Mouse (Mus musculus): Measurements from ENCODE around the gene Rab23. TPM values are rescaled to one million over a fixed set of nuclear protein-coding genes. Genes with fewer than 3 reads are reported as not detected.
A peak's percentile ranks its signal among the peaks of the same experiment; 100 is the strongest.
"Not testable (repeated sequence)": the region's sequence is repeated elsewhere in the genome, so short reads cannot be mapped to it uniquely, and the experiment has no call there.

Gene Rab23
- polyA plus RNA-seq, 1 experiment from 2014 or later, result 17.0 TPM

DNA sequence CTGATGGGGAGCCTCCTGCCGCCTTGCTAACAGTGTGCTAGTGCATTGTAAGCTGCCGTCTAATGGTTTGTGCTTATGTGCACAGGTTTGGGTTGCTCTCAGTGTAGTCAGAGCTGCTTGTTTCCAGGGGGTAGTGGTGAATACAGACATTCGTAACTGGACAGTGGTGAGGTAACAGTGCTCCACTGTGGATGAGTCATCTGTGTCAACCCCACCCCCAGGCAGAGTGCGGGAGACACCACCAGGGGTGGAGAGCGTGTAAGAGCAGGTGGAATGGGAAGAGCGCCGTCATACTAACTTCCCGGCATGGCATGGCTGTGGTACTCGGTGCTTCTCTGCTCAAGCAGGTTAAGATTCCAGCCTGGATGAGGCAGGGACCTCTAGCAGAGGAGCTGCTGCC lies 13.4 kb downstream of the Rab23 start:
- Histone ChIP-seq H3K27me3 (ENCODE audit: control insufficient read depth, insufficient read depth, low read length) (no peaks in the 10 kb centered on the region), H3K27ac (replicated peaks) (no peak overlapping the region), H3K4me2 (replicated peaks; ENCODE audit: low read depth) (no peak overlapping the region), H3K4me3 (ENCODE audit: low read depth, low read length) (no peak overlapping the region), H3K9me3 (ENCODE audit: control insufficient read depth, low read length) (no peaks in the 10 kb centered on the region), H3K9ac (ENCODE audit: low read length) (no peak overlapping the region), H3K4me1 (replicated peaks; ENCODE audit: control insufficient read depth, insufficient read depth) (no peaks in the 10 kb centered on the region), H3K36me3 (ENCODE audit: control insufficient read depth, insufficient read depth, low read length) (peaks cover 18% of the 10 kb centered on the region)
- ATAC-seq (ENCODE audit: low FRiP score, low TSS enrichment) (peak; percentile 59), DNase-seq (ENCODE audit: low spot score) (no peak)
- 80% methylated on average over 9 of the region's 9 CpGs for WGBS
- no peak for TF ChIP-seq CTCF (IDR thresholded peaks at IDR 0.05; ENCODE audit: low read depth)
- no peak for TF ChIP-seq EP300 (optimal IDR thresholded peaks at IDR 0.05)

GRCm38 (mm10) chr1:33734001-33734685 lies 14.5 kb downstream of the Rab23 start:
- H3K27me3 ChIP-seq (ENCODE audit: control insufficient read depth, insufficient read depth, low read length), result no peaks in the 10 kb centered on the region
- no peak overlapping the region for H3K27ac ChIP-seq (replicated peaks)
- H3K4me3 ChIP-seq (ENCODE audit: low read depth, low read length), result no peak overlapping the region
- 57% methylated on average over 5 of the region's 5 CpGs for WGBS
- TF ChIP-seq CTCF (IDR thresholded peaks at IDR 0.05; ENCODE audit: low read depth) (no peak), EP300 (optimal IDR thresholded peaks at IDR 0.05) (no peak)
- no peak for DNase-seq (ENCODE audit: low spot score)
- no peak overlapping the region for H3K4me2 ChIP-seq (replicated peaks; ENCODE audit: low read depth)
- no peak for ATAC-seq (ENCODE audit: low FRiP score, low TSS enrichment)
- no peaks in the 10 kb centered on the region for H3K4me1 ChIP-seq (replicated peaks; ENCODE audit: control insufficient read depth, insufficient read depth)
- peaks cover 16% of the 10 kb centered on the region for H3K36me3 ChIP-seq (ENCODE audit: control insufficient read depth, insufficient read depth, low read length)
- H3K9ac ChIP-seq (ENCODE audit: low read length), result no peak overlapping the region
- H3K9me3 ChIP-seq (ENCODE audit: control insufficient read depth, low read length), result no peaks in the 10 kb centered on the region

- Histone ChIP-seq H3K27ac (replicated peaks) (no peak overlapping the region), H3K4me2 (replicated peaks; ENCODE audit: low read depth) (no peak overlapping the region), H3K27me3 (ENCODE audit: control insufficient read depth, insufficient read depth, low read length) (no peaks in the 10 kb centered on the region), H3K9me3 (ENCODE audit: control insufficient read depth, low read length) (no peaks in the 10 kb centered on the region), H3K4me3 (ENCODE audit: low read depth, low read length) (no peak overlapping the region), H3K9ac (ENCODE audit: low read length) (no peak overlapping the region), H3K4me1 (replicated peaks; ENCODE audit: control insufficient read depth, insufficient read depth) (no peaks in the 10 kb centered on the region), H3K36me3 (ENCODE audit: control insufficient read depth, insufficient read depth, low read length) (peaks cover 7% of the 10 kb centered on the region)
- 90% methylated on average over 11 of the region's 11 CpGs for WGBS
- DNase-seq (ENCODE audit: low spot score) (no peak), ATAC-seq (ENCODE audit: low FRiP score, low TSS enrichment) (no peak)
- TF ChIP-seq CTCF (IDR thresholded peaks at IDR 0.05; ENCODE audit: low read depth) (no peak), EP300 (optimal IDR thresholded peaks at IDR 0.05) (no peak)
These were observed 18.6 kb downstream of the Rab23 start for GRCm38 (mm10) chr1:33738281-33738680.

- Histone ChIP-seq H3K4me2 (replicated peaks; ENCODE audit: low read depth) (no peak overlapping the region), H3K27me3 (ENCODE audit: control insufficient read depth, insufficient read depth, low read length) (no peaks in the 10 kb centered on the region), H3K36me3 (ENCODE audit: control insufficient read depth, insufficient read depth, low read length) (peaks cover 7% of the 10 kb centered on the region), H3K4me1 (replicated peaks; ENCODE audit: control insufficient read depth, insufficient read depth) (no peaks in the 10 kb centered on the region), H3K9ac (ENCODE audit: low read length) (no peak overlapping the region), H3K9me3 (ENCODE audit: control insufficient read depth, low read length) (no peaks in the 10 kb centered on the region), H3K27ac (replicated peaks) (no peak overlapping the region), H3K4me3 (ENCODE audit: low read depth, low read length) (no peak overlapping the region)
- ATAC-seq (ENCODE audit: low FRiP score, low TSS enrichment) (peak; percentile 6; the same call in 1 of the 2 replicates), DNase-seq (ENCODE audit: low spot score) (no peak)
- no peak for TF ChIP-seq CTCF (IDR thresholded peaks at IDR 0.05; ENCODE audit: low read depth)
- TF ChIP-seq EP300 (optimal IDR thresholded peaks at IDR 0.05), result no peak
- 80% methylated on average over 11 of the region's 11 CpGs for WGBS
These were observed 19.1 kb downstream of the Rab23 start for GRCm38 (mm10) chr1:33738681-33739278.

DNA sequence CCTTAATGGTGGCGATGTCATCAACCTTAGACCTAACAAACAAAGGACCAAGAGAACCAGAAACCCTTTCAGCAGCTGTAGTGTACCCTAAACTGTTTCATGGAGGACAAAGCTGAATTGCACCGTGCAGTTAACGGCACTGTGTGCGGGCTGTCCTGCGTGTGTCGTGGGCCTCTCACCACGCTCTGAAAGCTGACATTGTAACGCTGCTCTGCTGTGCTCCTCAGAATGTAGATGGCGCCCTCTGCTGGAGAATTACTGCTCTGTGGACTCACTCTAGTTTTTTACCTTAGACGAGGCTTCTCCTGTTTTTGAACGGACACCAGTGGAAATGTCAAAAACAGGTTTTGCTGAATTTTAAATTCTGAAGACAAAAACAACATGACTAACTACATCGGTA lies 19.6 kb downstream of the Rab23 start:
- H3K27me3 ChIP-seq (ENCODE audit: control insufficient read depth, insufficient read depth, low read length), result no peaks in the 10 kb centered on the region
- no peak overlapping the region for H3K27ac ChIP-seq (replicated peaks)
- H3K9me3 ChIP-seq (ENCODE audit: control insufficient read depth, low read length), result no peaks in the 10 kb centered on the region
- peaks cover 7% of the 10 kb centered on the region for H3K36me3 ChIP-seq (ENCODE audit: control insufficient read depth, insufficient read depth, low read length)
- no peaks in the 10 kb centered on the region for H3K4me1 ChIP-seq (replicated peaks; ENCODE audit: control insufficient read depth, insufficient read depth)
- WGBS, result 24% methylated on average over 12 of the region's 12 CpGs
- ATAC-seq (ENCODE audit: low FRiP score, low TSS enrichment), result peak; percentile 77
- no peak overlapping the region for H3K9ac ChIP-seq (ENCODE audit: low read length)
- no peak overlapping the region for H3K4me3 ChIP-seq (ENCODE audit: low read depth, low read length)
- no peak overlapping the region for H3K4me2 ChIP-seq (replicated peaks; ENCODE audit: low read depth)
- DNase-seq (ENCODE audit: low spot score), result peak; percentile 81
- TF ChIP-seq EP300 (optimal IDR thresholded peaks at IDR 0.05) (no peak), CTCF (IDR thresholded peaks at IDR 0.05; ENCODE audit: low read depth) (peak; percentile 98)

- Histone ChIP-seq H3K4me2 (replicated peaks; ENCODE audit: low read depth) (no peak overlapping the region), H3K9me3 (ENCODE audit: control insufficient read depth, low read length) (no peaks in the 10 kb centered on the region), H3K4me3 (ENCODE audit: low read depth, low read length) (no peak overlapping the region), H3K27me3 (ENCODE audit: control insufficient read depth, insufficient read depth, low read length) (no peaks in the 10 kb centered on the region), H3K4me1 (replicated peaks; ENCODE audit: control insufficient read depth, insufficient read depth) (no peaks in the 10 kb centered on the region), H3K27ac (replicated peaks) (no peak overlapping the region), H3K36me3 (ENCODE audit: control insufficient read depth, insufficient read depth, low read length) (peaks cover 2% of the 10 kb centered on the region), H3K9ac (ENCODE audit: low read length) (no peak overlapping the region)
- WGBS, result 23% methylated on average over 8 of the region's 8 CpGs
- DNase-seq (ENCODE audit: low spot score) (peak; percentile 72), ATAC-seq (ENCODE audit: low FRiP score, low TSS enrichment) (peak; percentile 73)
- TF ChIP-seq CTCF (IDR thresholded peaks at IDR 0.05; ENCODE audit: low read depth), result peak; percentile 86
- TF ChIP-seq EP300 (optimal IDR thresholded peaks at IDR 0.05), result no peak
These were observed 23.2 kb downstream of the Rab23 start for GRCm38 (mm10) chr1:33742903-33743302.

DNA sequence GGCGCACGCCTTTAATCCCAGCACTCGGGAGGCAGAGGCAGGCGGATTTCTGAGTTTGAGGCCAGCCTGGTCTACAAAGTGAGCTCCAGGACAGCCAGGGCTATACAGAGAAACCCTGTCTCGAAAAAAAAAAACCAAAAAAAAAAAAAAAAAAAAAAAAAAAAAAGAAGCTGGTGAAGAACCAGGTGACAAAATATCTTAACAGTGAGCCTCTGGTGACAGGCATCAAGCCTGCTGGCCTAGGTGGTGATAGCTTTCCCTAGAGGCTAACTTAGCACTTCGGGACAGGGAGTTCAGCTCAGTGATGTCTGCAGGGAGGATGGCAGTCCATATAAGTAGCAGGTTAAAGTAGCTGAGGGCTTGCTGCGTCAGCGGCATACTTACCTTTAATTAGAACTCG lies 25.1 kb downstream of the Rab23 start:
- H3K36me3 ChIP-seq (ENCODE audit: control insufficient read depth, insufficient read depth, low read length); H3K4me1 ChIP-seq (replicated peaks; ENCODE audit: control insufficient read depth, insufficient read depth); H3K9ac ChIP-seq (ENCODE audit: low read length); DNase-seq (ENCODE audit: low spot score); ATAC-seq (ENCODE audit: low FRiP score, low TSS enrichment); H3K4me3 ChIP-seq (ENCODE audit: low read depth, low read length); H3K9me3 ChIP-seq (ENCODE audit: control insufficient read depth, low read length); H3K4me2 ChIP-seq (replicated peaks; ENCODE audit: low read depth); H3K27me3 ChIP-seq (ENCODE audit: control insufficient read depth, insufficient read depth, low read length); H3K27ac ChIP-seq (replicated peaks): not testable (repeated sequence)
- WGBS, result 96% methylated on average over 8 of the region's 9 CpGs

Data from stomach, postnatal 0 days (tissue).